Mouse (Mus musculus) ES-Bruce4 (cell line): ENCODE results near the gene Tmem40. TPM values are rescaled to one million over a fixed set of nuclear protein-coding genes. Genes with fewer than 3 reads are reported as not detected.

ENCODE experiments used
- H3K27ac ChIP-seq: 2 replicates; pipeline ENCODE4 v1.5.1; 2012; ENCODE audit warnings: low read length, inconsistent platforms; ENCODE audit not compliant: insufficient read depth
- H3K27me3 ChIP-seq: 2 replicates; pipeline ENCODE4 v1.6.1; 2012; ENCODE audit warnings: mild to moderate bottlenecking, low read length, inconsistent platforms; ENCODE audit not compliant: control insufficient read depth, poor library complexity, insufficient read depth, severe bottlenecking
- H3K36me3 ChIP-seq: 2 replicates; pipeline ENCODE4 v1.6.1; 2012; ENCODE audit warnings: inconsistent platforms, mild to moderate bottlenecking, low read length, moderate library complexity; ENCODE audit not compliant: control insufficient read depth, poor library complexity, insufficient read depth, severe bottlenecking
- H3K4me1 ChIP-seq: one replicate; pipeline ENCODE4 v1.8.1; 2011; ENCODE audit warnings: low read length; ENCODE audit not compliant: control insufficient read depth, insufficient read depth
- H3K4me3 ChIP-seq: 2 replicates; pipeline ENCODE4 v1.5.1; 2011; ENCODE audit warnings: low read depth, mild to moderate bottlenecking, low read length
- H3K9ac ChIP-seq: 2 replicates; pipeline ENCODE4 v1.6.1; 2012; ENCODE audit warnings: low read depth, mild to moderate bottlenecking, inconsistent platforms; ENCODE audit not compliant: poor library complexity, severe bottlenecking
- H3K9me3 ChIP-seq: replicated peaks from 2 replicates; pipeline ENCODE4 v1.6.1; 2012; ENCODE audit warnings: mild to moderate bottlenecking, low read length, inconsistent platforms; ENCODE audit not compliant: control insufficient read depth, poor library complexity, insufficient read depth, severe bottlenecking
- CTCF ChIP-seq: IDR thresholded peaks from one replicate; pipeline ENCODE4 v1.8.1; 2011; ENCODE audit warnings: low read depth, low read length
- EP300 ChIP-seq: IDR thresholded peaks from 2 replicates; pipeline ENCODE4 v1.6.1; 2011; ENCODE audit warnings: low read depth, low read length; ENCODE audit not compliant: insufficient read depth
- POLR2A ChIP-seq: IDR thresholded peaks from one replicate; pipeline ENCODE4 v1.8.1; 2011; ENCODE audit warnings: low read length; ENCODE audit not compliant: insufficient read depth
- polyA plus RNA-seq: library from polyadenylated mRNA; stranded (reverse); fragments of >200 nt; gene quantifications from 2 replicates; pipeline ENCODE4 v1.2.4, GENCODE M21; 2011; ENCODE audit warnings: low read depth; ENCODE audit not compliant: missing spikeins, insufficient read depth, insufficient read length

Gene Tmem40
- polyA plus RNA-seq, 1 experiment = 12.9 TPM

- TF ChIP-seq CTCF = no peak
- no peak for TF ChIP-seq EP300
- no peak for TF ChIP-seq POLR2A
- Histone ChIP-seq H3K4me3 (no peak overlapping the region), H3K27ac (no peak overlapping the region), H3K36me3 (no peaks in the 10 kb centered on the region), H3K4me1 (peaks cover 7% of the 10 kb centered on the region), H3K9ac (0 out of 2 replicates have a peak overlapping the region, but pooled peaks have one; percentile 2), H3K9me3 (no peaks in the 10 kb centered on the region), H3K27me3 (no peaks in the 10 kb centered on the region)
Observed at GRCm38 (mm10) chr6:115695124-115695523, 67.1 kb downstream of the Tmem40 start.

- H3K9ac ChIP-seq = peak overlapping the region; percentile 2; the same call in 1 of the 2 replicates
- peak overlapping the region; percentile 13; the same call in 1 of the 2 replicates for H3K4me3 ChIP-seq
- H3K27ac ChIP-seq = no peak overlapping the region
- no peaks in the 10 kb centered on the region for H3K27me3 ChIP-seq
- TF ChIP-seq EP300 (no peak), CTCF (no peak), POLR2A (no peak)
- H3K9me3 ChIP-seq = no peaks in the 10 kb centered on the region
- peaks cover 7% of the 10 kb centered on the region for H3K4me1 ChIP-seq
- H3K36me3 ChIP-seq = no peaks in the 10 kb centered on the region
Observed at GRCm38 (mm10) chr6:115694441-115694842, 67.8 kb downstream of the Tmem40 start.

DNA sequence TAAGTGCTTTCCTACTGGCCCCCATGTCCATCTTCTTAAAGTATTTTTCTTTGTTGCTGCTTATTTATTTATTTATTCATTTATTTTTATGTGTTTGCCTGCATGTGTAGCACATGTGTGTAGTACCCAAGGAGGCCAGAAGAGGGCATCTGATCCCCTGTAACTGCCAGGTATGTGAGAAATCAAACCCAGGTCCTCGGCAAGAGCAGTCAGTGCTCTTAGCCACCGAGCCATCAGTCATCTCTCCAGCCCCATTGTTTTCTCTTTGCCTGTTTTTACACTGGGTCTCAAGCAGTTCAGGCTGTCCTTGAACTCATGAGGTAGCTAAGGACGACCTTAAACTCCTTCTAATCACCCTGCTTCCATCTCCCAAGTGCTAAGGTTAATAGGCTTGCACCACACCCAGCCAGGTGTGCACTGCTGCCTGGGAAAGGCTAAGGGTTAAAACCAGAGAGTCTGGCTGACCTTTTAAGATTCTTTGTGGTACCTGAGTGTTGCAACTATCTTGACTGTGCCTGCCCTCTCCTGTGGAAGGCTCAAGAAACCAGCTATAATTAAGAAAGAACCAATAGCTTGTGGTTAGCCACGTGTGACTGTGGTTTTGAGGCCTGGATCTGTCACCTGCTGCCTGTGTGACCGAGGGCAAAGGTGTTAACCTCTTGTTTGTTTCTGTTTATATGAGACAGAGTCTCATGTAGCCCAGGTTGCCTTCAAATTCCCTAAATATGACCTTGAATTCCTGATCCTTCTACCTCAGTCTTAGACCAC lies 69.1 kb downstream of the Tmem40 start:
- H3K9ac ChIP-seq = no peak overlapping the region
- H3K9me3 ChIP-seq = no peaks in the 10 kb centered on the region
- H3K4me3 ChIP-seq = no peak overlapping the region
- no peaks in the 10 kb centered on the region for H3K27me3 ChIP-seq
- H3K36me3 ChIP-seq = no peaks in the 10 kb centered on the region
- no peak for TF ChIP-seq POLR2A
- peak; percentile 60 for TF ChIP-seq CTCF
- TF ChIP-seq EP300 = no peak
- peaks cover 6% of the 10 kb centered on the region for H3K4me1 ChIP-seq
- H3K27ac ChIP-seq = no peak overlapping the region

DNA sequence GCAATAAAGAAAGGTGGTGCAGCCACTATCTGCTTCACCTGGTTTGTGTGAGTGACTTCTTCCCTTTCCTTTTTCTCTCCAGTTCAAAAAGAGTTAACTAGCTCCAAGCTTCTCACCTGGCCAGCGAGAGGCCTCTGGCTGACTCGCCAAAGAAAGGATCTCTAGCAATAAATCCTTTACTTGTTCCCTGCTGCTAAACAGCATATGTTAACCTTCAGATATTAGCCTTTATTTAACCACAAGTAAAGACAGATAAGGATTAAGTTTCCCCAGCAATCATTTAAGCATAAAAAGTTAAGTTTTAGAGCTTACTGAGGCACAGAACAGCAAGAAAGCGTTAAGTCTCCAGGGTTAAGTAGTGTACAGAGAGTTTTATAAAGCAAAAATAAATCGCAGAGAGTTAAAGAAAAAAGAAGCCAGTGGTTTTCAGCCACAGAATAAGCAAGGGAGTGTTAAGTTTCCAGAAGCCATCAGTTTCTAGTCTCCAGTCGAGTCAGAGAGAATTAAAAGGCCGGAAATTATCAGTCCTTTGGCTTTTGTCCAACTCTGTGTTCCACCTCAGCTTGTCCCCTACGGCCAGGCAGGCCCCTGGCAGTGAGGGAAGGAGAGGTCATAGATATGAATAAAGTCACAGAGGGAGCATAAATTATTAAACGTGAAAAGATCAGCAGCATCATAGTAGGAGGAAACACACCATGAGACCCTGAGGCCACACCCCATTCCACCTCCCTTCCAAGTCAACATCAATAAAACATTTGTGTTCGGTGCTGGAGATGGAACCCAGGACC lies 69.9 kb downstream of the Tmem40 start:
- Histone ChIP-seq H3K27me3 (no peaks in the 10 kb centered on the region), H3K9ac (no peak overlapping the region), H3K4me3 (no peak overlapping the region), H3K36me3 (no peaks in the 10 kb centered on the region), H3K27ac (no peak overlapping the region), H3K4me1 (peaks cover 4% of the 10 kb centered on the region), H3K9me3 (no peaks in the 10 kb centered on the region)
- no peak for TF ChIP-seq EP300
- TF ChIP-seq CTCF = no peak
- TF ChIP-seq POLR2A = no peak

DNA sequence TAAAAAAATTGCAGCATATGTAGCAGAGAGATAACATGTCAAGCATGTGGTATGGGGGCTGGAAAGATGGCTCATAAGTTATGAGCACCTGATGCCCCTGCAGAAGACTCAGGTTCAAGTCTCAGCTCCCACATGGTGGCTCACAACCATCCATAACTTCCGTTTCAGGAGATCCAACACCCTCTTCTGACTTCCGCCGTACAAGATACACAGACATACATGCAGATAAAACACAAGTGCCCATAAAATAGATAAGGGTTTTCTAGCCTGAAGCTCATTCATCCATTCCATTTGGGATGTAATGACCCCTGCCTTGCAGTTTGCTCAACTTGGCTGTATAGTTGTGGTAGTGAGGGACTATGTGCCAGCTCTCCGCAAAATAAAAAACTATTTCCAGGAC lies 72.1 kb downstream of the Tmem40 start:
- TF ChIP-seq EP300 = no peak
- Histone ChIP-seq H3K9ac (no peak overlapping the region), H3K27ac (no peak overlapping the region), H3K4me1 (peaks cover under 1% of the 10 kb centered on the region), H3K9me3 (no peaks in the 10 kb centered on the region), H3K36me3 (no peaks in the 10 kb centered on the region), H3K4me3 (no peak overlapping the region), H3K27me3 (no peaks in the 10 kb centered on the region)

DNA sequence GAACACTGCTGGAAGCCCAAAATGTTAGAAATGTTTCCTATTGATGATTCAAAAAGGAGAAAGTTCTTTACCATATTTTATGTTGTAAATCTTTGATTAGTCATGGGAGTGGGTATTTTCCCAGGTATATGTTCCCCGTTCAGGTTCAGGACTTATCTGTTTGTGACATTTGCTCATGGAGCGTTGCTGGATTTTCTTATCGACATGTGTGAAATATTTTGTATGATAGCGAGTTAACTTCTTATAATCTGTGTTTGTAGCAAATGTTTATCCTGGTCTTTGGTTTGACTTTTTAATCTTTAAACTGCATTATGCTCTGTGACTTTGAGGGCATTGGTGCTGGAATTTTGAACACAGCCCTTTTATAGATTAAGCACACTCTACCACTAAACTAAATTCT lies 73.6 kb downstream of the Tmem40 start:
- TF ChIP-seq EP300 (no peak), CTCF (no peak), POLR2A (no peak)
- H3K4me1 ChIP-seq = peaks cover under 1% of the 10 kb centered on the region
- no peak overlapping the region for H3K4me3 ChIP-seq
- H3K27me3 ChIP-seq = no peaks in the 10 kb centered on the region
- no peak overlapping the region for H3K9ac ChIP-seq
- H3K27ac ChIP-seq = no peak overlapping the region
- no peaks in the 10 kb centered on the region for H3K36me3 ChIP-seq
- H3K9me3 ChIP-seq = no peaks in the 10 kb centered on the region
